Mouse (Mus musculus) lung, embryonic 16.5 days (tissue): ENCODE data around the gene Hoxd8. TPM values are rescaled to one million over a fixed set of nuclear protein-coding genes. Genes with fewer than 3 reads are reported as not detected.

Source experiments
- ATAC-seq: fragments of 200-750 bp; cut with Nextera tagmentation; 2 replicates; pipeline ENCODE4 v1.8.0; 2017; ENCODE audit warnings: low read depth, mild to moderate bottlenecking, moderate library complexity
- H3K27ac ChIP-seq: fragments of 300-500 bp; sonication (generic); 2 replicates; pipeline ENCODE4 v1.5.1; 2014; ENCODE audit warnings: mild to moderate bottlenecking, control low read depth, low read length
- H3K27me3 ChIP-seq: fragments of 300-500 bp; sonication (generic); 2 replicates; pipeline ENCODE4 v1.6.1; 2014; ENCODE audit warnings: low read depth, low read length, mixed read lengths; ENCODE audit not compliant: control insufficient read depth, insufficient read depth
- H3K36me3 ChIP-seq: fragments of 300-500 bp; sonication (generic); 2 replicates; pipeline ENCODE4 v1.6.1; 2014; ENCODE audit warnings: low read length; ENCODE audit not compliant: control insufficient read depth, insufficient read depth
- H3K4me1 ChIP-seq: fragments of 300-500 bp; sonication (generic); replicated peaks from 2 replicates; pipeline ENCODE4 v1.6.1; 2014; ENCODE audit warnings: low read length, mixed read lengths; ENCODE audit not compliant: control insufficient read depth, insufficient read depth
- H3K4me2 ChIP-seq: fragments of 300-500 bp; sonication (generic); 2 replicates; pipeline ENCODE4 v1.6.1; 2014; ENCODE audit warnings: low read depth, low read length, control low read depth
- H3K4me3 ChIP-seq: fragments of 300-500 bp; sonication (generic); 2 replicates; pipeline ENCODE4 v1.5.1; 2014; ENCODE audit warnings: mild to moderate bottlenecking, low read length, control low read depth
- H3K9ac ChIP-seq: fragments of 300-500 bp; sonication (generic); 2 replicates; pipeline ENCODE4 v1.6.1; 2014; ENCODE audit warnings: low read length, control low read depth
- H3K9me3 ChIP-seq: fragments of 300-500 bp; sonication (generic); 2 replicates; pipeline ENCODE4 v1.6.1; 2016; ENCODE audit warnings: low read length; ENCODE audit not compliant: control insufficient read depth
- WGBS: fragments of 180-500 bp; shearing (Covaris S2); extraction: QIAGEN DNeasy Blood & Tissue Kit; methylation state at CpG from one replicate; pipeline ENCODE4 v1.1.7; 2014; 5-methylcytosine and 5-hydroxymethylcytosine counted together
- polyA plus RNA-seq: library from polyadenylated mRNA; unstranded; fragments of >200 nt; fragmentation: Nextera tagmentation; extraction: Ambion mirVana; gene quantifications from 2 replicates; pipeline ENCODE4 v1.2.1, GENCODE M21; 2015

The Hoxd8 gene
- polyA plus RNA-seq, 1 experiment from 2014 or later: 0.20 TPM

DNA sequence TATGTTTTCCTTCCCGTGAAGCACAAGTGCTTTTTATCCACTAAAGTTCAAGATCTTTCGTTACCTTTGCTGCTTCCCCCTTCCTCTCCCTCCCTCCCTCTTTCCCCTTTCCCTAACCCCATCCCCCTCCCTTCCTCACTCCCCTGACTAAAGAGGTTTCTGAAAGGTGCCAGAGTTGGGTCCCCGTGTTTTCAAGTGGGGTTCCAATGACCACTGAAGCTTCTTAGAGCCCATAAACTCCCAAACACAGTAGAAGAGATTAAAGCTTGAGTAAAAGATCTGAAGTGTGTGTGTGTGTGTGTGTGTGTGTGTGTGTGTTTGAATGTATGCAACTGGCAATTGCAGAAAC is 35.2 kb upstream of the Hoxd8 start:
- Histone ChIP-seq H3K4me2 (no peak overlapping the region), H3K27me3 (peaks cover 91% of the 10 kb centered on the region), H3K9ac (no peak overlapping the region), H3K27ac (no peak overlapping the region), H3K36me3 (no peaks in the 10 kb centered on the region), H3K4me1 (peaks cover 8% of the 10 kb centered on the region; the same call in 1 of the 2 replicates), H3K4me3 (no peak overlapping the region), H3K9me3 (no peaks in the 10 kb centered on the region)
- 0% methylated on average over 3 of the region's 3 CpGs for WGBS
- no peak for ATAC-seq

DNA sequence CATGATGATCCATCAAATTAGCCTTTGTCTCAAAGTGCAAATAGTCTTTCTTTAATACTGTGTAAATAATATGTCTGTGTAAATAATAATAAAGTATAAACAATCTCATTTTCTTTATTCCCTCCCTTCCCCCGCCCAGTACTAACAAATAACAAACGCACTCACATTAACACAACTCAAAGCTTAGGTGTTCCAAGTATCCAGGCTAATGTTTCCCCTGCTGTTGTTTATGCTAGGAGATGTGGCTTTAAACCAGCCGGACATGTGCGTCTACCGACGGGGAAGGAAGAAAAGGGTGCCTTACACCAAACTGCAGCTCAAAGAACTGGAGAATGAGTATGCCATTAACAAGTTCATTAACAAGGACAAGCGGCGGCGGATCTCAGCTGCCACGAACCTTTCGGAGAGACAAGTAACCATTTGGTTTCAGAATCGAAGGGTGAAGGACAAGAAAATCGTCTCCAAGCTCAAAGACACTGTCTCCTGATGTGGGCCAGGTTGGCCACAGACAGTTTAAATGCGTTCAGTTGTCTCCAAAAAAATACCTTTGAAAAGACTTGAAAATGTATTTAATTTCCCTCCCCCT is 34.7 kb upstream of the Hoxd8 start:
- H3K9me3 ChIP-seq: no peaks in the 10 kb centered on the region
- H3K27me3 ChIP-seq: peaks cover 91% of the 10 kb centered on the region
- WGBS: 3% methylated on average over 14 of the region's 14 CpGs
- H3K4me2 ChIP-seq: no peak overlapping the region
- ATAC-seq: no peak
- no peak overlapping the region for H3K4me3 ChIP-seq
- no peak overlapping the region for H3K27ac ChIP-seq
- H3K36me3 ChIP-seq: no peaks in the 10 kb centered on the region
- H3K9ac ChIP-seq: no peak overlapping the region
- peaks cover 8% of the 10 kb centered on the region; the same call in 1 of the 2 replicates for H3K4me1 ChIP-seq

- Histone ChIP-seq H3K4me1 (peaks cover 8% of the 10 kb centered on the region; the same call in 1 of the 2 replicates), H3K4me2 (no peak overlapping the region), H3K4me3 (no peak overlapping the region), H3K27ac (no peak overlapping the region), H3K9me3 (no peaks in the 10 kb centered on the region), H3K27me3 (peaks cover 93% of the 10 kb centered on the region), H3K9ac (no peak overlapping the region), H3K36me3 (no peaks in the 10 kb centered on the region)
- ATAC-seq: no peak
- 3% methylated on average over 3 of the region's 3 CpGs for WGBS
Observed at GRCm38 (mm10) chr2:74670632-74671188, 33.7 kb upstream of the Hoxd8 start.

DNA sequence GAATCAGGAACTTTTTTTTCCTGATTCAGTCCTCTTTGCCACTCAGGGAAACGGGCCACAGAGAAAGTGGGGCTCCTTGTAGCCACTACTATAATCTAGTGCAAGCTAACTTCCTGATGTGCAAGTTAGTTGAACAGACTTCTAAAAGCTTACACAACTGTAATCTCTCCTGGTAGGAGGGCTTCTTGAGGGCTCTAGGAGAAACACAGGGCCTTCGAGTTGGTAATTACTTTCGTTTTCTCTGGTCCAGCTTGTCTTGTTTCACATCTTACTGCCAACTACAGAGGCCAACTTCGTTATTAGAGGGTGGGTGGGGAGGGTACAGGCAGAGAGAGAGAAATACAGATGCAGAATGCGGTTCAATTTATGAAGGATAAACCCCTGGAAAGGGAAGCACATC is 32.6 kb upstream of the Hoxd8 start:
- H3K4me2 ChIP-seq: no peak overlapping the region
- H3K4me1 ChIP-seq: peaks cover 8% of the 10 kb centered on the region; the same call in 1 of the 2 replicates
- no peaks in the 10 kb centered on the region for H3K36me3 ChIP-seq
- no peak overlapping the region for H3K27ac ChIP-seq
- WGBS: 18% methylated on average over 5 of the region's 5 CpGs
- peaks cover 95% of the 10 kb centered on the region for H3K27me3 ChIP-seq
- H3K9me3 ChIP-seq: no peaks in the 10 kb centered on the region
- H3K9ac ChIP-seq: no peak overlapping the region
- ATAC-seq: no peak
- no peak overlapping the region for H3K4me3 ChIP-seq

GRCm38 (mm10) chr2:74672481-74673362 is 31.7 kb upstream of the Hoxd8 start:
- ATAC-seq: peak; percentile 61
- Histone ChIP-seq H3K36me3 (no peaks in the 10 kb centered on the region), H3K27ac (no peak overlapping the region), H3K9me3 (no peaks in the 10 kb centered on the region), H3K4me1 (peaks cover 8% of the 10 kb centered on the region; the same call in 1 of the 2 replicates), H3K9ac (no peak overlapping the region), H3K27me3 (peaks cover 96% of the 10 kb centered on the region), H3K4me3 (peak overlapping the region; percentile 32), H3K4me2 (peak overlapping the region; percentile 45)
- 7% methylated on average over 40 of the region's 40 CpGs for WGBS

GRCm38 (mm10) chr2:74673835-74674425 is 30.5 kb upstream of the Hoxd8 start:
- no peaks in the 10 kb centered on the region for H3K36me3 ChIP-seq
- no peaks in the 10 kb centered on the region for H3K9me3 ChIP-seq
- no peak overlapping the region for H3K4me3 ChIP-seq
- WGBS: 2% methylated on average over 24 of the region's 24 CpGs
- no peaks in the 10 kb centered on the region for H3K4me1 ChIP-seq
- no peak overlapping the region for H3K4me2 ChIP-seq
- H3K27me3 ChIP-seq: peaks cover 95% of the 10 kb centered on the region
- H3K27ac ChIP-seq: no peak overlapping the region
- H3K9ac ChIP-seq: no peak overlapping the region
- ATAC-seq: no peak

DNA sequence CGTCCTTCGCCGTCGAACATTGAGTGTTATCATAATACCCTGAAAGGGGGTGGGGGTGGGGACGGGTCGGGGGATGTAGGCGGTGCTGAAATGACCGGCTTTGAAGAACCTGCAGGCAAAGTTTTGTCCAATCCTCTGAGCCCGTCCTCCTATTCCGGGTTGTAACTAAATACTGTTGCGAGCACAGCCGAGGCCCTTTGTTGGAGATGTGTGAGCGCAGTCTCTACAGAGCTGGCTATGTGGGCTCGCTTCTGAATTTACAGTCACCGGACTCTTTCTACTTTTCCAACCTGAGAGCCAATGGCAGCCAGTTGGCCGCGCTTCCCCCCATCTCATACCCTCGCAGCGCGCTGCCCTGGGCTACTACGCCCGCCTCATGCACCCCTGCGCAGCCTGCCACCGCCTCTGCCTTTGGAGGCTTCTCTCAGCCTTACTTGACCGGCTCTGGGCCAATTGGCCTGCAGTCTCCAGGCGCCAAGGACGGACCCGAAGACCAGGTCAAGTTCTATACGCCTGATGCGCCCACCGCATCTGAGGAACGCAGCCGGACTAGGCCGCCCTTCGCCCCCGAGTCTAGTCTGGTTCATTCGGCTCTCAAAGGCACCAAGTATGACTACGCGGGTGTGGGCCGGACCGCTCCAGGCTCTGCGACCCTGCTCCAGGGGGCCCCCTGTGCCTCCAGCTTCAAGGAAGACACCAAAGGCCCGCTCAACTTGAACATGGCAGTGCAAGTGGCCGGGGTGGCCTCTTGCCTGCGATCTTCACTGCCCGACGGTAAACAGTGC is 29.3 kb upstream of the Hoxd8 start, which contains the start of gene Hoxd12:
TSS of gene Hoxd12 (plus strand) at position 133 of the 785 bp plus-strand sequence.
- H3K9ac ChIP-seq: no peak within 1 kb of the TSS
- no peak for ATAC-seq

GRCm38 (mm10) chr2:74675666-74676282 is 28.6 kb upstream of the Hoxd8 start:
- H3K27me3 ChIP-seq: peaks cover 99% of the 10 kb centered on the region
- H3K4me2 ChIP-seq: no peak overlapping the region
- no peak overlapping the region for H3K9ac ChIP-seq
- ATAC-seq: no peak
- H3K9me3 ChIP-seq: no peaks in the 10 kb centered on the region
- 4% methylated on average over 24 of the region's 24 CpGs for WGBS
- H3K4me1 ChIP-seq: no peaks in the 10 kb centered on the region
- no peaks in the 10 kb centered on the region for H3K36me3 ChIP-seq
- no peak overlapping the region for H3K27ac ChIP-seq
- H3K4me3 ChIP-seq: no peak overlapping the region

More for the DNA sequence above, 29.3 kb upstream of the Hoxd8 start, which contains the start of gene Hoxd12:
- WGBS: 2% methylated on average over 47 of the region's 47 CpGs
- Histone ChIP-seq H3K27ac (no peak within 1 kb of the TSS), H3K36me3 (no peaks in the 10 kb centered on the region), H3K4me3 (no peak within 1 kb of the TSS), H3K27me3 (peaks cover 97% of the 10 kb centered on the region), H3K4me2 (no peak within 1 kb of the TSS), H3K4me1 (no peaks in the 10 kb centered on the region), H3K9me3 (no peaks in the 10 kb centered on the region)
